In the genomic region with DNA sequence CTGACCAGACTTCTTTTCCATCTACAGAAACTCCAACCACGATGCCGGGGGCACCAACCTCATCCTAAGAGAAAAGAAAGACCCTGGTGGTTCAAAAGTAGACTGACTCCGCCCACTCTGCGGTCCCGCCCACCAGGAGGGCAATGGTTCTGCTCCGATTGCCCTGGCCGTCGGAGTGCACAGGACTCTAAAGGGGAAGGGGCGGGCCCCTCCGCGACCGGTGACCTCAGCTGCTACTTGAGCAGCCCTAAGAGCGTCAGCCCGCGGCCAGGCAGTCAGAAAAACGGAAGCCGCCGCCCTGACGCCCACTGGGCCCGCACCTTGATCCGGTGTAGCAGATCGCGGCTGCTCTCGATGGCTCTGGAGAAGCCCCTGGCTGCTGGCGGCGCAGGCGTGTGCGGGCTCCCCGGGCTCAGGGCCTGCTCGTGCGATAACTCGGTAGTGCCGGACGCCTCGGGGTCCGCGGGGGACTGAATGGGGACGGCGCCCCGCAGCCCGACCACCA, we compare ENCODE assay signal across 8 mouse cellular contexts. TPM values are rescaled to one million over a fixed set of nuclear protein-coding genes. Genes with fewer than 3 reads are reported as not detected.
DNase-seq lines count a peak whose midpoint lies in the region; ATAC-seq and TF ChIP-seq lines count a peak whose summit lies in the region.

No protein-coding gene starts in this region.

- DNase-seq in Muller cell, postnatal 12 days (ENCODE audit: inconsistent ontology term): peak; percentile 91
- DNase-seq in cerebellum, adult 11-12 months: peak; percentile 70
- peak; percentile 74 to 78 for DNase-seq in heart, postnatal 14 days
- DNase-seq in layer of hippocampus, adult 18-20 months (ENCODE audit: low spot score in 2 of 2): peak; percentile 37 to 51
- peak; percentile 67 for DNase-seq in thymus, postnatal 0 days (ENCODE audit: low spot score)

- no peak for TF ChIP-seq POLR2A in olfactory bulb, adult 2 months (IDR thresholded peaks at IDR 0.05; ENCODE audit: insufficient read depth, low read depth, low read length)

- H3K9ac ChIP-seq in forebrain, embryonic 15.5 days (replicated peaks): peak overlapping the region; percentile 63
- peak overlapping the region; percentile 75 for H3K9ac ChIP-seq in lung, embryonic 15.5 days

- no peaks in the 10 kb centered on the region for H3K27me3 ChIP-seq in forebrain, embryonic 15.5 days
- H3K27me3 ChIP-seq in lung, embryonic 15.5 days: no peaks in the 10 kb centered on the region

- peak; percentile 83 for ATAC-seq in forebrain, embryonic 15.5 days (replicated peaks)
- ATAC-seq in lung, embryonic 15.5 days (ENCODE audit: borderline replicate concordance, extremely low read depth, low FRiP score, low TSS enrichment): peak; percentile 77

- H3K36me3 ChIP-seq in forebrain, embryonic 15.5 days: peaks cover 12% of the 10 kb centered on the region
- H3K36me3 ChIP-seq in lung, embryonic 15.5 days: no peaks in the 10 kb centered on the region; the same call in 1 of the 2 replicates

- WGBS in forebrain, embryonic 15.5 days: under 1% methylated on average over 40 of the region's 41 CpGs
- WGBS in lung, embryonic 15.5 days: 0% methylated on average over 41 of the region's 41 CpGs
- WGBS in olfactory bulb, adult 2 months: under 1% methylated on average over 41 of the region's 41 CpGs

- intact Hi-C loops in heart, postnatal 14 days (cut with DNase I): no loop called here

- H3K4me1 ChIP-seq in forebrain, embryonic 15.5 days: peaks cover 9% of the 10 kb centered on the region
- peaks cover 6% of the 10 kb centered on the region for H3K4me1 ChIP-seq in lung, embryonic 15.5 days
- H3K4me1 ChIP-seq in olfactory bulb, adult 2 months (ENCODE audit: control insufficient read depth, insufficient read depth, low read length): no peaks in the 10 kb centered on the region

- peak overlapping the region; percentile 63 for H3K4me3 ChIP-seq in forebrain, embryonic 15.5 days
- H3K4me3 ChIP-seq in lung, embryonic 15.5 days: peak overlapping the region; percentile 92
- peak overlapping the region; percentile 77 for H3K4me3 ChIP-seq in olfactory bulb, adult 2 months (ENCODE audit: insufficient read depth, low read depth, low read length)

- H3K9me3 ChIP-seq in forebrain, embryonic 15.5 days: no peaks in the 10 kb centered on the region
- H3K9me3 ChIP-seq in lung, embryonic 15.5 days: no peaks in the 10 kb centered on the region

- H3K27ac ChIP-seq in forebrain, embryonic 15.5 days (replicated peaks): peak overlapping the region; percentile 83
- H3K27ac ChIP-seq in lung, embryonic 15.5 days: peak overlapping the region; percentile 91
- H3K27ac ChIP-seq in olfactory bulb, adult 2 months (ENCODE audit: insufficient read depth, low read depth, low read length): peak overlapping the region; percentile 39; the same call in 1 of the 2 replicates

- H3K4me2 ChIP-seq in forebrain, embryonic 15.5 days (replicated peaks): peak overlapping the region; percentile 66
- peak overlapping the region; percentile 92 for H3K4me2 ChIP-seq in lung, embryonic 15.5 days

- TF ChIP-seq CTCF in olfactory bulb, adult 2 months (IDR thresholded peaks at IDR 0.05; ENCODE audit: insufficient read depth, low read depth, low read length): no peak

RNA-seq across cellular contexts. Expression of gene Lactb, which starts 0.5 kb away (rescaled TPM):
- 9.6 and 9.7 TPM in 2 replicates for polyA plus RNA-seq in forebrain, embryonic 15.5 days (2015; fragmentation: Nextera tagmentation; extraction: Ambion mirVana)
- total RNA-seq in heart, postnatal 14 days (2021): 10 to 100 TPM; 22.6 to 23.8 TPM
- total RNA-seq in layer of hippocampus, adult 18-20 months (2021): 10 to 100 TPM; 14.8 to 16.6 TPM
- polyA plus RNA-seq in lung, embryonic 15.5 days (2015; fragmentation: Nextera tagmentation; extraction: Ambion mirVana): 6.7 and 7.2 TPM in 2 replicates
- not detected in 2 replicates for polyA plus RNA-seq in olfactory bulb, adult 2 months (2012; ENCODE audit: insufficient read depth, insufficient read length, low replicate concordance, missing spikeins)
- polyA plus RNA-seq in thymus, postnatal 0 days (2015; fragmentation: Nextera tagmentation; extraction: Ambion mirVana): 9.8 and 10.9 TPM in 2 replicates

RNA-seq across cellular contexts. Expression of gene Rps27l, which starts 28.9 kb away (rescaled TPM):
- 333 and 363 TPM in 2 replicates for polyA plus RNA-seq in forebrain, embryonic 15.5 days (2015; fragmentation: Nextera tagmentation; extraction: Ambion mirVana)
- total RNA-seq in heart, postnatal 14 days (2021): 100 to 1,000 TPM; 179 to 198 TPM
- total RNA-seq in layer of hippocampus, adult 18-20 months (2021): 10 to 100 TPM; 35.9 to 39.4 TPM
- polyA plus RNA-seq in lung, embryonic 15.5 days (2015; fragmentation: Nextera tagmentation; extraction: Ambion mirVana): 602 and 647 TPM in 2 replicates
- polyA plus RNA-seq in olfactory bulb, adult 2 months (2012; ENCODE audit: insufficient read depth, insufficient read length, low replicate concordance, missing spikeins): not detected in 2 replicates
- polyA plus RNA-seq in thymus, postnatal 0 days (2015; fragmentation: Nextera tagmentation; extraction: Ambion mirVana): 828 and 912 TPM in 2 replicates

RNA-seq across cellular contexts. Expression of gene Rab8b, which starts 55.3 kb away (rescaled TPM):
- 39.7 and 40.6 TPM in 2 replicates for polyA plus RNA-seq in forebrain, embryonic 15.5 days (2015; fragmentation: Nextera tagmentation; extraction: Ambion mirVana)
- total RNA-seq in heart, postnatal 14 days (2021): 10 to 100 TPM; 12.7 to 13.5 TPM
- total RNA-seq in layer of hippocampus, adult 18-20 months (2021): 10 to 100 TPM; 53.6 to 57.1 TPM
- polyA plus RNA-seq in lung, embryonic 15.5 days (2015; fragmentation: Nextera tagmentation; extraction: Ambion mirVana): 24.2 and 30.1 TPM in 2 replicates
- polyA plus RNA-seq in olfactory bulb, adult 2 months (2012; ENCODE audit: insufficient read depth, insufficient read length, low replicate concordance, missing spikeins): 96.8 TPM in 1 of 2 replicates, not detected in the other
- polyA plus RNA-seq in thymus, postnatal 0 days (2015; fragmentation: Nextera tagmentation; extraction: Ambion mirVana): 14.4 and 25.8 TPM in 2 replicates

Comparison
In these comparisons a context has a peak if more than half of its experiments do, and no peak if none do; other contexts are left out.
1. Peak in every context shown above with its lines: DNase-seq, ATAC-seq, H3K4me3 ChIP-seq and H3K27ac ChIP-seq.
2. H3K27ac ChIP-seq: peak in every context shown above with its lines; median percentile 91 in lung, embryonic 15.5 days; 83 in forebrain, embryonic 15.5 days; 39 in olfactory bulb, adult 2 months.
3. RNA of gene Rps27l, which starts 28.9 kb away (polyA plus RNA-seq): 828 to 912 TPM in thymus, postnatal 0 days, 602 to 647 TPM in lung, embryonic 15.5 days and 333 to 363 TPM in forebrain, embryonic 15.5 days; not detected in olfactory bulb, adult 2 months; every median in the first group is over 100 times any median in the second.